Mouse (Mus musculus) limb, embryonic 11.5 days (tissue): ENCODE data around the gene Atp10a. TPM values are rescaled to one million over a fixed set of nuclear protein-coding genes. Genes with fewer than 3 reads are reported as not detected.
A peak's percentile ranks its signal among the peaks of the same experiment; 100 is the strongest.

Experiments
- ATAC-seq: fragments of 200-750 bp; cut with Nextera tagmentation; 2 replicates; pipeline ENCODE4 v1.8.0; 2017; ENCODE audit warnings: low read depth; ENCODE audit not compliant: insufficient number of reproducible peaks, low FRiP score, low TSS enrichment
- DNase-seq: peaks from one replicate; pipeline ENCODE4 v3.0.0-alpha.2; 2015; ENCODE audit warnings: low spot score
- H3K27ac ChIP-seq: fragments of 300-500 bp; sonication (generic); replicated peaks from 2 replicates; pipeline ENCODE4 v1.5.1; 2014; ENCODE audit warnings: low read depth, mild to moderate bottlenecking, low read length
- H3K27me3 ChIP-seq: fragments of 300-500 bp; sonication (generic); 2 replicates; pipeline ENCODE4 v1.6.1; 2014; ENCODE audit warnings: mild to moderate bottlenecking, low read length, mixed read lengths; ENCODE audit not compliant: control insufficient read depth, insufficient read depth
- H3K36me3 ChIP-seq: fragments of 300-500 bp; sonication (generic); 2 replicates; pipeline ENCODE4 v1.6.1; 2014; ENCODE audit warnings: mild to moderate bottlenecking, low read length, moderate library complexity, mixed read lengths; ENCODE audit not compliant: control insufficient read depth, insufficient read depth
- H3K4me1 ChIP-seq: fragments of 300-500 bp; sonication (generic); 2 replicates; pipeline ENCODE4 v1.6.1; 2014; ENCODE audit warnings: low read length, mixed read lengths; ENCODE audit not compliant: control insufficient read depth, insufficient read depth
- H3K4me2 ChIP-seq: fragments of 300-500 bp; sonication (generic); 2 replicates; pipeline ENCODE4 v1.6.1; 2014; ENCODE audit warnings: low read depth, mild to moderate bottlenecking, moderate library complexity; ENCODE audit not compliant: severe bottlenecking
- H3K4me3 ChIP-seq: fragments of 300-500 bp; sonication (generic); 2 replicates; pipeline ENCODE4 v1.5.1; 2014; ENCODE audit warnings: low read depth, low read length
- H3K9ac ChIP-seq: fragments of 300-500 bp; sonication (generic); 2 replicates; pipeline ENCODE4 v1.6.1; 2014; ENCODE audit warnings: mild to moderate bottlenecking, low read length
- H3K9me3 ChIP-seq: fragments of 300-500 bp; sonication (generic); 2 replicates; pipeline ENCODE4 v1.6.1; 2016; ENCODE audit warnings: low read length; ENCODE audit not compliant: control insufficient read depth
- WGBS: fragments of 180-500 bp; shearing (Covaris S2); extraction: QIAGEN DNeasy Blood & Tissue Kit; methylation state at CpG from one replicate; pipeline ENCODE4 v1.1.7; 2014; 5-methylcytosine and 5-hydroxymethylcytosine counted together
- polyA plus RNA-seq: library from polyadenylated mRNA; unstranded; fragments of >200 nt; fragmentation: Nextera tagmentation; extraction: Ambion mirVana; gene quantifications from 2 replicates; pipeline ENCODE4 v1.2.1, GENCODE M21; 2014

Atp10a gene
- polyA plus RNA-seq, 1 experiment from 2014 or later = 1.3 TPM

GRCm38 (mm10) chr7:58647404-58647803 lies 8.6 kb upstream of the Atp10a start:
- no peaks in the 10 kb centered on the region for H3K9me3 ChIP-seq
- no peaks in the 10 kb centered on the region for H3K4me1 ChIP-seq
- H3K27me3 ChIP-seq = no peaks in the 10 kb centered on the region
- H3K36me3 ChIP-seq = no peaks in the 10 kb centered on the region
- H3K4me2 ChIP-seq = no peak overlapping the region
- H3K4me3 ChIP-seq = no peak overlapping the region
- 68% methylated on average over 1 of the region's 1 CpGs for WGBS
- DNase-seq = no peak
- H3K9ac ChIP-seq = no peak overlapping the region
- ATAC-seq = no peak
- H3K27ac ChIP-seq = no peak overlapping the region

- H3K4me1 ChIP-seq = no peaks in the 10 kb centered on the region
- under 1% methylated on average over 73 of the region's 81 CpGs for WGBS
- no peaks in the 10 kb centered on the region for H3K9me3 ChIP-seq
- no peaks in the 10 kb centered on the region for H3K36me3 ChIP-seq
- H3K9ac ChIP-seq = peak overlapping the region; percentile 69
- peak overlapping the region; percentile 86 for H3K4me2 ChIP-seq
- DNase-seq (peak; percentile 79), ATAC-seq (peak; percentile 90)
- H3K4me3 ChIP-seq = peak overlapping the region; percentile 60
- no peaks in the 10 kb centered on the region for H3K27me3 ChIP-seq
- no peak overlapping the region for H3K27ac ChIP-seq
These were observed 2.2 kb downstream of the Atp10a start for GRCm38 (mm10) chr7:58657913-58658789.

GRCm38 (mm10) chr7:58658790-58659405 lies 2.9 kb downstream of the Atp10a start:
- 26% methylated on average over 14 of the region's 14 CpGs for WGBS
- Histone ChIP-seq H3K9me3 (no peaks in the 10 kb centered on the region), H3K27ac (no peak overlapping the region), H3K27me3 (no peaks in the 10 kb centered on the region), H3K36me3 (no peaks in the 10 kb centered on the region), H3K9ac (peak overlapping the region; percentile 69), H3K4me1 (no peaks in the 10 kb centered on the region), H3K4me3 (peak overlapping the region; percentile 60), H3K4me2 (peak overlapping the region; percentile 86)
- DNase-seq (no peak), ATAC-seq (peak; percentile 10; the same call in 1 of the 2 replicates)

GRCm38 (mm10) chr7:58660046-58660445 lies 4.1 kb downstream of the Atp10a start:
- ATAC-seq (no peak), DNase-seq (no peak)
- Histone ChIP-seq H3K36me3 (no peaks in the 10 kb centered on the region), H3K9ac (no peak overlapping the region), H3K4me1 (no peaks in the 10 kb centered on the region), H3K4me2 (no peak overlapping the region), H3K27ac (no peak overlapping the region), H3K27me3 (no peaks in the 10 kb centered on the region), H3K9me3 (no peaks in the 10 kb centered on the region), H3K4me3 (no peak overlapping the region)

- no peak for ATAC-seq
- H3K9ac ChIP-seq = no peak overlapping the region
- H3K4me2 ChIP-seq = no peak overlapping the region
- H3K27me3 ChIP-seq = no peaks in the 10 kb centered on the region
- no peak for DNase-seq
- H3K9me3 ChIP-seq = no peaks in the 10 kb centered on the region
- no peak overlapping the region for H3K27ac ChIP-seq
- no peak overlapping the region for H3K4me3 ChIP-seq
- no peaks in the 10 kb centered on the region for H3K36me3 ChIP-seq
- no peaks in the 10 kb centered on the region for H3K4me1 ChIP-seq
- WGBS = 96% methylated on average over 5 of the region's 5 CpGs
These were observed 4.7 kb downstream of the Atp10a start for GRCm38 (mm10) chr7:58660665-58661064.

- ATAC-seq (no peak), DNase-seq (no peak)
- no peaks in the 10 kb centered on the region for H3K27me3 ChIP-seq
- H3K27ac ChIP-seq = no peak overlapping the region
- H3K4me3 ChIP-seq = no peak overlapping the region
- WGBS = 85% methylated on average over 7 of the region's 7 CpGs
- H3K9ac ChIP-seq = no peak overlapping the region
- H3K4me2 ChIP-seq = no peak overlapping the region
- no peaks in the 10 kb centered on the region for H3K9me3 ChIP-seq
- H3K36me3 ChIP-seq = no peaks in the 10 kb centered on the region
- no peaks in the 10 kb centered on the region for H3K4me1 ChIP-seq
These were observed 5.1 kb downstream of the Atp10a start for GRCm38 (mm10) chr7:58661076-58661475.

- Histone ChIP-seq H3K27ac (no peak overlapping the region), H3K4me1 (no peaks in the 10 kb centered on the region), H3K4me3 (no peak overlapping the region), H3K4me2 (no peak overlapping the region), H3K9ac (no peak overlapping the region), H3K36me3 (no peaks in the 10 kb centered on the region), H3K9me3 (no peaks in the 10 kb centered on the region), H3K27me3 (no peaks in the 10 kb centered on the region)
- WGBS = 33% methylated on average over 1 of the region's 1 CpGs
- DNase-seq = no peak
- no peak for ATAC-seq
These were observed 12.7 kb downstream of the Atp10a start for GRCm38 (mm10) chr7:58668617-58669016.

- H3K27me3 ChIP-seq = no peaks in the 10 kb centered on the region
- DNase-seq (no peak), ATAC-seq (no peak)
- no peaks in the 10 kb centered on the region for H3K9me3 ChIP-seq
- no peak overlapping the region for H3K4me3 ChIP-seq
- no peak overlapping the region for H3K4me2 ChIP-seq
- H3K4me1 ChIP-seq = no peaks in the 10 kb centered on the region
- H3K27ac ChIP-seq = no peak overlapping the region
- 61% methylated on average over 3 of the region's 3 CpGs for WGBS
- H3K36me3 ChIP-seq = no peaks in the 10 kb centered on the region
- H3K9ac ChIP-seq = no peak overlapping the region
These were observed 20.1 kb downstream of the Atp10a start for GRCm38 (mm10) chr7:58676075-58676474.
